In genomic region chr12:44166949-44167348, GRCm38 (mm10) we compare ENCODE assay signal across 8 mouse cellular contexts. TPM values are rescaled to one million over a fixed set of nuclear protein-coding genes. Genes with fewer than 3 reads are reported as not detected.
A peak's percentile ranks its signal among the peaks of the same experiment; 100 is the strongest.
DNase-seq lines count a peak whose midpoint lies in the region; ATAC-seq and TF ChIP-seq lines count a peak whose summit lies in the region.

No protein-coding gene starts in this region.

- peak; percentile 77 for TF ChIP-seq CTCF in gastrocnemius, adult 2 months (IDR thresholded peaks at IDR 0.05)

- H3K9me3 ChIP-seq in intestine, embryonic 15.5 days = no peaks in the 10 kb centered on the region

- H3K4me3 ChIP-seq in gastrocnemius, adult 2 months = no peak overlapping the region
- H3K4me3 ChIP-seq in intestine, embryonic 15.5 days (replicated peaks) = no peak overlapping the region

- intact Hi-C loops in gastrocnemius, adult 2 months (cut with DNase I) = no loop called here

- no peak for DNase-seq in gastrocnemius, adult 2 months
- no peak for DNase-seq in gastrocnemius, postnatal 10 days
- DNase-seq in right cerebral cortex, adult 18-20 months = peak; percentile 69
- DNase-seq in right cerebral cortex, postnatal 25 days = no peak
- peak; percentile 3 for DNase-seq in cerebellum, adult 9-11 months
- peak; percentile 65 for DNase-seq in kidney, postnatal 14 days
- DNase-seq in naive thymus-derived CD4-positive, alpha-beta T cell, adult 2 months (ENCODE audit: low read depth) = peak; percentile 58

- no peak for ATAC-seq in intestine, embryonic 15.5 days

- H3K27ac ChIP-seq in gastrocnemius, adult 2 months = no peak overlapping the region
- no peak overlapping the region for H3K27ac ChIP-seq in intestine, embryonic 15.5 days

- H3K4me2 ChIP-seq in intestine, embryonic 15.5 days (replicated peaks) = no peak overlapping the region

- H3K36me3 ChIP-seq in intestine, embryonic 15.5 days = no peaks in the 10 kb centered on the region

- no peak overlapping the region for H3K9ac ChIP-seq in intestine, embryonic 15.5 days

- H3K27me3 ChIP-seq in intestine, embryonic 15.5 days (replicated peaks) = no peaks in the 10 kb centered on the region

- no peaks in the 10 kb centered on the region for H3K4me1 ChIP-seq in intestine, embryonic 15.5 days (replicated peaks)

RNA-seq across cellular contexts. Expression of gene Dnajb9, which starts 43.2 kb away (rescaled TPM):
- 10 to 100 TPM; 33.0 to 36.4 TPM for total RNA-seq in gastrocnemius, adult 2 months (2021)
- total RNA-seq in gastrocnemius, postnatal 10 days (2021) = 10 to 100 TPM; 15.5 to 17.7 TPM
- 25.0 and 28.3 TPM in 2 replicates for polyA plus RNA-seq in intestine, embryonic 15.5 days (2015; fragmentation: Nextera tagmentation; extraction: Ambion mirVana)

RNA-seq across cellular contexts. Expression of gene Pnpla8, which starts 54.2 kb away (rescaled TPM):
- 100 to 1,000 TPM; 138 to 172 TPM for total RNA-seq in gastrocnemius, adult 2 months (2021)
- total RNA-seq in gastrocnemius, postnatal 10 days (2021) = 10 to 100 TPM; 58.3 to 68.8 TPM
- 53.8 and 57.5 TPM in 2 replicates for polyA plus RNA-seq in intestine, embryonic 15.5 days (2015; fragmentation: Nextera tagmentation; extraction: Ambion mirVana)

Comparison
In these comparisons a context has a peak if more than half of its experiments do, and no peak if none do; other contexts are left out.
1. DNase-seq: peak in right cerebral cortex, adult 18-20 months (single experiment), cerebellum, adult 9-11 months (single experiment), kidney, postnatal 14 days (single experiment) and naive thymus-derived CD4-positive, alpha-beta T cell, adult 2 months (single experiment); none in gastrocnemius, adult 2 months (single experiment), gastrocnemius, postnatal 10 days (single experiment) and right cerebral cortex, postnatal 25 days (single experiment).